Mouse (Mus musculus): ENCODE measurements around the gene Gm42957. TPM values are rescaled to one million over a fixed set of nuclear protein-coding genes. Genes with fewer than 3 reads are reported as not detected.

Gene Gm42957
- polyA plus RNA-seq, 1 experiment from 2014 or later: 0.13 TPM

DNA sequence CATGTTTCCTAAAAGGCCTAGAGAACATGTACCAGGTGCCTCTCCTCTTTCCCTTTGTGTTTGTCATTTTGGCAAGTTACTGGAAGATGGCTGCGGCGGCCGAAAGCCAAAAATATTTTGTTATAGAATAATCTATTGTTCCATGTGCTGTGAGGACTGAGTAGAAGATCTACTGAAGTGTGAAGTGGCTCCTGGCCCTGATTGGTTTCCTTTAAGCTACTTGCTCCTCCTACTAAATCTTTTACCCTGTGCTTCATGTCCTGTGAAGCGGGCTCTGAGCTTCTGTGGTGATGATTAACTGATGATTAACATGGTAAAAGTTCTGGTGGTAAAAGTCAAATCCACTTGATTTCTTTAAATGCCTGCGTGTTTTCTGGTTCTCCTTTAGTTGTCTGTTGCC is 31.6 kb downstream of the Gm42957 start:
- Histone ChIP-seq H3K9ac (no peak overlapping the region), H3K36me3 (no peaks in the 10 kb centered on the region), H3K27me3 (0 out of 2 replicates have a peak, but pooled peaks cover 4% of the 10 kb centered on the region), H3K4me3 (no peak overlapping the region), H3K4me2 (no peak overlapping the region), H3K27ac (replicated peaks) (no peak overlapping the region), H3K9me3 (no peaks in the 10 kb centered on the region), H3K4me1 (replicated peaks) (peaks cover 24% of the 10 kb centered on the region)
- ATAC-seq (ENCODE audit: low FRiP score, low read depth): no peak
- 93% methylated on average over 5 of the region's 5 CpGs for WGBS

GRCm38 (mm10) chr3:96667316-96667715 is 32.0 kb downstream of the Gm42957 start:
- 40% methylated on average over 1 of the region's 1 CpGs for WGBS
- peaks cover 24% of the 10 kb centered on the region for H3K4me1 ChIP-seq (replicated peaks)
- no peak for ATAC-seq (ENCODE audit: low FRiP score, low read depth)

DNA sequence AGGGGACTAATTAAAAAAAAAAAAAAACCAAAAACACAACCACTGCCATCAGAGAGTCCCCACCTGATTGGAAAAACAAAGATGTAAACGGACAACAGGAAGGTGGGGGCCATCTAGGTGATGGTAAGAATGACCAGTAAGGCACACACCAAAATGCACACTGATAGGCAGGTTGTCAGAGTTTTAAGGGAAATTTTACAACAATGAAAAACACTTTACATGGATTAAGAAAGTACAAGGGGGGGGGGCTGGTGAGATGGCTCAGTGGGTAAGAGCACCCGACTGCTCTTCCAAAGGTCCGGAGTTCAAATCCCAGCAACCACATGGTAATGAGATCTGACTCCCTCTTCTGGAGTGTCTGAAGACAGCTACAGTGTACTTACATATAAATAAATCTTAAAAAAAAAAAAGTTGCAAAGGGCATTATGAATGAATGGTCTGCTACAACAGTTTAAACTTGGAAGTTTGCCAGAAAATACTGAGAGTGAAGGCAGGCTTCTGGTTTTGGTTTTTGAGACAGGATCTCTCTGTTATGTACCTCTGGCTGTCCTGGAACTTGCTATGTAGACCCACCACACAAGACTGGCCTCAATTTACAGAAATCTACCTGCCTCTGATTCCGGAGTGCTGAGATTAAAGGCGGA is 33.3 kb downstream of the Gm42957 start:
- no peak overlapping the region for H3K27ac ChIP-seq (replicated peaks)
- no peak for ATAC-seq (ENCODE audit: low FRiP score, low read depth)
- peaks cover 13% of the 10 kb centered on the region for H3K4me1 ChIP-seq (replicated peaks)
- 0 out of 2 replicates have a peak, but pooled peaks cover 4% of the 10 kb centered on the region for H3K27me3 ChIP-seq
- no peaks in the 10 kb centered on the region for H3K36me3 ChIP-seq
- no peak overlapping the region for H3K9ac ChIP-seq
- H3K9me3 ChIP-seq: no peaks in the 10 kb centered on the region
- H3K4me3 ChIP-seq: no peak overlapping the region
- no peak overlapping the region for H3K4me2 ChIP-seq
- 97% methylated on average over 5 of the region's 5 CpGs for WGBS

More at GRCm38 (mm10) chr3:96667316-96667715, 32.0 kb downstream of the Gm42957 start:
- Histone ChIP-seq H3K9ac (no peak overlapping the region), H3K27me3 (0 out of 2 replicates have a peak, but pooled peaks cover 4% of the 10 kb centered on the region), H3K4me2 (no peak overlapping the region), H3K36me3 (no peaks in the 10 kb centered on the region), H3K27ac (replicated peaks) (no peak overlapping the region), H3K4me3 (no peak overlapping the region), H3K9me3 (no peaks in the 10 kb centered on the region)

- Histone ChIP-seq H3K4me1 (replicated peaks) (peaks cover 5% of the 10 kb centered on the region), H3K9ac (peak within 1 kb of the TSS; percentile 48), H3K27ac (replicated peaks) (no peak within 1 kb of the TSS), H3K9me3 (no peaks in the 10 kb centered on the region), H3K4me3 (peak within 1 kb of the TSS; percentile 50), H3K4me2 (peak within 1 kb of the TSS; percentile 94), H3K27me3 (0 out of 2 replicates have a peak, but pooled peaks cover 4% of the 10 kb centered on the region), H3K36me3 (no peaks in the 10 kb centered on the region)
- 5% methylated on average over 35 of the region's 35 CpGs for WGBS
- peak; percentile 92 for ATAC-seq (ENCODE audit: low FRiP score, low read depth)
Observed at GRCm38 (mm10) chr3:96669727-96670468, 34.6 kb downstream of the Gm42957 start, which contains the start of gene Ankrd35. Gene Ankrd35 (plus strand): TSS chr3:96670131.

- Histone ChIP-seq H3K27me3 (0 out of 2 replicates have a peak, but pooled peaks cover 4% of the 10 kb centered on the region), H3K9ac (no peak overlapping the region), H3K27ac (replicated peaks) (no peak overlapping the region), H3K4me2 (no peak overlapping the region), H3K9me3 (no peaks in the 10 kb centered on the region), H3K36me3 (no peaks in the 10 kb centered on the region), H3K4me1 (replicated peaks) (peaks cover 5% of the 10 kb centered on the region), H3K4me3 (no peak overlapping the region)
- no peak for ATAC-seq (ENCODE audit: low FRiP score, low read depth)
- WGBS: 96% methylated on average over 5 of the region's 5 CpGs
Observed at GRCm38 (mm10) chr3:96671519-96671918, 36.2 kb downstream of the Gm42957 start.

DNA sequence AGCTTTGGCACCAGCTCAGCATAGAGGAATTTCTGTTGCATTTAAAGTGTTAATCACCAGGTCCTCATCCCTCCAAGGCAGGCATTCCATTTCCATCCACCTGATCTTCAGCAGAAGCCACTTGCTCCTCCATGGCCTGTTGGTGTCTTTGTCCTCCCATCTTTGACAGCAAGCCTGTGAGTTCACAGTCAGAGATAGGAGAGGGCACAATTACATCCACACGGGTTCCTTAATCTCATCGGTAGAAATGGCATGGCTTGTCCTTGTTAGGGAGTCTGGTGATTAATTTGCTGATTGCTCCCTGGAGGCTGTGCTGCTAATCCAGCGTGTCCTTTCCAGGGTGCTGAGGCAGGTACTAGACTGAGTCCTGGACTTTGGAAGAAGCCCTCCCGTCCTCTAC is 38.2 kb downstream of the Gm42957 start:
- no peak overlapping the region for H3K4me3 ChIP-seq
- H3K4me2 ChIP-seq: no peak overlapping the region
- no peak for ATAC-seq (ENCODE audit: low FRiP score, low read depth)
- H3K4me1 ChIP-seq (replicated peaks): peaks cover 5% of the 10 kb centered on the region
- no peak overlapping the region for H3K9ac ChIP-seq
- H3K36me3 ChIP-seq: no peaks in the 10 kb centered on the region
- H3K27ac ChIP-seq (replicated peaks): no peak overlapping the region
- H3K27me3 ChIP-seq: 0 out of 2 replicates have a peak, but pooled peaks cover 4% of the 10 kb centered on the region
- 69% methylated on average over 4 of the region's 4 CpGs for WGBS
- no peaks in the 10 kb centered on the region for H3K9me3 ChIP-seq

DNA sequence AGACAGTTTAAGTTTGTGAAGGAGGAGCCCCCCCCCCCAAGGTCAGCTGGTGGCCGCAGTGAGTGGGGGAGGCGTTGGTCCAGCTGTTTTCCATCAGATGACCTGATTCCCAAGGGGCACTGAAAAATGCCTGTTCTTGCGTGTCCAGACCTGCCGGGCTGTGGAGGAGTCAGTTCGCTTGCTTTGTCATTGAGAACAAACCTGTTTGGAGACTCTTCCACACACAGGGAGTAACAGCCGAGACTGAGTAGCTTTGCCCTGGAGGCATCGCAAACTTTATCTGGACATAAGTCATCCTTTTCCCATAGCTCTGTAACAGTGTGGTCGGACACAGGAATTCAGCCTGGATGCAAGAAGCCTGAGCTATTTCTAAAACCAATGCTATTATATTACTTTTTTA is 39.2 kb downstream of the Gm42957 start:
- Histone ChIP-seq H3K9ac (no peak overlapping the region), H3K27ac (replicated peaks) (no peak overlapping the region), H3K27me3 (0 out of 2 replicates have a peak, but pooled peaks cover 4% of the 10 kb centered on the region), H3K4me3 (no peak overlapping the region), H3K9me3 (no peaks in the 10 kb centered on the region), H3K36me3 (no peaks in the 10 kb centered on the region), H3K4me2 (no peak overlapping the region), H3K4me1 (replicated peaks) (peaks cover 5% of the 10 kb centered on the region)
- WGBS: 68% methylated on average over 8 of the region's 8 CpGs
- no peak for ATAC-seq (ENCODE audit: low FRiP score, low read depth)

GRCm38 (mm10) chr3:96675171-96675570 is 39.9 kb downstream of the Gm42957 start:
- no peak for ATAC-seq (ENCODE audit: low FRiP score, low read depth)
- Histone ChIP-seq H3K4me3 (no peak overlapping the region), H3K27ac (replicated peaks) (no peak overlapping the region), H3K9me3 (no peaks in the 10 kb centered on the region), H3K27me3 (0 out of 2 replicates have a peak, but pooled peaks cover 4% of the 10 kb centered on the region), H3K36me3 (no peaks in the 10 kb centered on the region), H3K4me2 (no peak overlapping the region), H3K4me1 (replicated peaks) (peaks cover 11% of the 10 kb centered on the region), H3K9ac (no peak overlapping the region)
- WGBS: 87% methylated on average over 3 of the region's 3 CpGs

DNA sequence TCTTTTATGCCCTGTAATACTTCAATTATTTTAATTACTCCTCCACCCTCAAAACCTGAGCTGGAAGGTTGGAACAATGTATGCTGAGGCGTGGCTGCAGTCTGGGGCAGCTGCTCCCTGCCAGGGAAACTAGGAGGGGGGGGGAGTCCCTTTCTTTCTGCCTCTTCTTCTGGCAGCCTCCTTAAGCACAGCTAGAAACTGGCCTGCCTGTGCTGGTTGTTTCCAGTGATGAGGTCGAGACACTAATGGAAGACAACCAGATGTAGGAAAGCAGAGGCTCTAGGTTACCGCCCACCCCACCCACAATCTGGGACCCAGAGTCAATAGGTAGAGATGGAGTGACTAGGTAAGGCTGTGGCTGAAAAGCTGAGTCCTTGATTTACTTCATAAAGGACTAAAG is 40.4 kb downstream of the Gm42957 start:
- no peak overlapping the region for H3K4me2 ChIP-seq
- peaks cover 11% of the 10 kb centered on the region for H3K4me1 ChIP-seq (replicated peaks)
- H3K27me3 ChIP-seq: 0 out of 2 replicates have a peak, but pooled peaks cover 4% of the 10 kb centered on the region
- H3K4me3 ChIP-seq: no peak overlapping the region
- H3K27ac ChIP-seq (replicated peaks): no peak overlapping the region
- H3K9ac ChIP-seq: no peak overlapping the region
- 24% methylated on average over 3 of the region's 3 CpGs for WGBS
- no peaks in the 10 kb centered on the region for H3K36me3 ChIP-seq
- ATAC-seq (ENCODE audit: low FRiP score, low read depth): no peak
- no peaks in the 10 kb centered on the region for H3K9me3 ChIP-seq

GRCm38 (mm10) chr3:96678456-96678855 is 43.2 kb downstream of the Gm42957 start:
- Histone ChIP-seq H3K36me3 (no peaks in the 10 kb centered on the region), H3K27me3 (no peaks in the 10 kb centered on the region), H3K9me3 (no peaks in the 10 kb centered on the region), H3K9ac (no peak overlapping the region), H3K4me2 (no peak overlapping the region), H3K4me3 (no peak overlapping the region), H3K27ac (replicated peaks) (no peak overlapping the region), H3K4me1 (replicated peaks) (peaks cover 11% of the 10 kb centered on the region)
- ATAC-seq (ENCODE audit: low FRiP score, low read depth): no peak
- 69% methylated on average over 7 of the region's 7 CpGs for WGBS

GRCm38 (mm10) chr3:96679159-96679674 is 43.9 kb downstream of the Gm42957 start:
- no peak overlapping the region for H3K27ac ChIP-seq (replicated peaks)
- no peak overlapping the region for H3K4me3 ChIP-seq
- H3K9ac ChIP-seq: no peak overlapping the region
- H3K27me3 ChIP-seq: no peaks in the 10 kb centered on the region
- no peak overlapping the region for H3K4me2 ChIP-seq
- H3K4me1 ChIP-seq (replicated peaks): peaks cover 11% of the 10 kb centered on the region
- ATAC-seq (ENCODE audit: low FRiP score, low read depth): peak; percentile 16; the same call in 1 of the 2 replicates
- H3K36me3 ChIP-seq: no peaks in the 10 kb centered on the region
- H3K9me3 ChIP-seq: no peaks in the 10 kb centered on the region
- WGBS: 36% methylated on average over 5 of the region's 5 CpGs

Measured in hindbrain, embryonic 15.5 days (tissue).